Mouse (Mus musculus) kidney, postnatal 25 days (tissue): ENCODE measurements at regions not wholly inside any gene's neighbourhood (a gene's known extent, or its start where the extent isn't known, plus 50 kb on each side); places are given as distances from the start of the nearest gene placed in this dataset.

Source experiments
- DNase-seq, 2 experiments: peaks; one replicate each; pipeline ENCODE4 v3.0.0; 2021; ENCODE audit warnings: mixed read lengths in 2 of 2

- no peak for DNase-seq
These were observed 516.6 kb upstream of the Tnp1 start for GRCm38 (mm10) chr1:73532316-73532715.

GRCm38 (mm10) chr1:73531831-73532230 lies 516.1 kb upstream of the Tnp1 start:
- DNase-seq = no peak

GRCm38 (mm10) chr1:73530326-73530725 lies 514.6 kb upstream of the Tnp1 start:
- no peak for DNase-seq

GRCm38 (mm10) chr1:73528623-73529022 lies 512.9 kb upstream of the Tnp1 start:
- DNase-seq = no peak

GRCm38 (mm10) chr1:73516441-73516840 lies 500.7 kb upstream of the Tnp1 start:
- no peak for DNase-seq

GRCm38 (mm10) chr1:73515781-73516180 lies 500.1 kb upstream of the Tnp1 start:
- no peak for DNase-seq

GRCm38 (mm10) chr1:73513822-73514221 lies 498.1 kb upstream of the Tnp1 start:
- peak; percentile 56 to 81 for DNase-seq

GRCm38 (mm10) chr1:73512836-73513235 lies 497.1 kb upstream of the Tnp1 start:
- DNase-seq = no peak

GRCm38 (mm10) chr1:73507071-73507754 lies 491.5 kb upstream of the Tnp1 start:
- peak; percentile 49 to 71 for DNase-seq

- DNase-seq = no peak
These were observed 487.9 kb upstream of the Tnp1 start for GRCm38 (mm10) chr1:73503611-73504010.

GRCm38 (mm10) chr1:73500671-73501070 lies 485.0 kb upstream of the Tnp1 start:
- no peak for DNase-seq

- DNase-seq = no peak
These were observed 480.5 kb upstream of the Tnp1 start for GRCm38 (mm10) chr1:73495971-73496749.

GRCm38 (mm10) chr1:73481956-73482355 lies 466.2 kb upstream of the Tnp1 start:
- DNase-seq = no peak

- peak; percentile 12 to 42 for DNase-seq
These were observed 463.7 kb upstream of the Tnp1 start for GRCm38 (mm10) chr1:73479349-73479920.

- no peak for DNase-seq
These were observed 444.9 kb upstream of the Tnp1 start for GRCm38 (mm10) chr1:73460598-73460997.

- DNase-seq = no peak
These were observed 444.2 kb upstream of the Tnp1 start for GRCm38 (mm10) chr1:73459754-73460534.

GRCm38 (mm10) chr1:73457261-73457660 lies 441.6 kb upstream of the Tnp1 start:
- no peak for DNase-seq

GRCm38 (mm10) chr1:73456359-73457062 lies 440.8 kb upstream of the Tnp1 start:
- no peak for DNase-seq

GRCm38 (mm10) chr1:73444216-73444890 lies 428.6 kb upstream of the Tnp1 start:
- DNase-seq = no peak

GRCm38 (mm10) chr1:73438385-73438784 lies 422.7 kb upstream of the Tnp1 start:
- DNase-seq = peak in 1 of 2 experiments; percentile 13

GRCm38 (mm10) chr1:73428101-73428500 lies 412.4 kb upstream of the Tnp1 start:
- DNase-seq = no peak

- DNase-seq = no peak
These were observed 409.3 kb upstream of the Tnp1 start for GRCm38 (mm10) chr1:73425049-73425448.
